Mouse (Mus musculus): Measurements from ENCODE around the gene Ctsk. TPM values are rescaled to one million over a fixed set of nuclear protein-coding genes. Genes with fewer than 3 reads are reported as not detected.

Ctsk gene
- total RNA-seq, 2 experiments from 2014 or later, result 14.5 to 18.9 TPM

Other genes with a start within 250 kb of the Ctsk start
- under 1 TPM; 0.58 to 0.63 TPM for gene Bnipl, start 248.1 kb upstream of the Ctsk start, total RNA-seq (2021)
- 10 to 100 TPM; 25.3 to 26.2 TPM for gene Mindy1, start 217.9 kb upstream of the Ctsk start, total RNA-seq (2021)
- gene Prune1, start 217.2 kb upstream of the Ctsk start, total RNA-seq (2021), result 10 to 100 TPM; 44.3 to 46.4 TPM
- under 1 TPM; 0.36 to 0.41 TPM for gene Anxa9, start 192.1 kb upstream of the Ctsk start, total RNA-seq (2021)
- 10 to 100 TPM; 39.2 to 40.3 TPM for gene Cers2, start 184.5 kb upstream of the Ctsk start, total RNA-seq (2021)
- 10 to 100 TPM; 46.8 to 47.2 TPM for gene Setdb1, start 142.1 kb upstream of the Ctsk start, total RNA-seq (2021)
- gene 4930558C23Rik, start 96.4 kb upstream of the Ctsk start, total RNA-seq (2021), result not detected
- gene Arnt, start 64.9 kb upstream of the Ctsk start, total RNA-seq (2021), result 10 to 100 TPM; 34.1 to 36.0 TPM
- 10 to 100 TPM; 18.5 to 19.0 TPM for gene Ctss, start 27.5 kb downstream of the Ctsk start, total RNA-seq (2021)
- gene Hormad1, start 60.4 kb downstream of the Ctsk start, total RNA-seq (2021), result not detected
- gene Golph3l, start 89.7 kb downstream of the Ctsk start, total RNA-seq (2021), result 10 to 100 TPM; 16.3 to 19.5 TPM
- 100 to 1,000 TPM; 231 to 238 TPM for gene Ensa, start 125.7 kb downstream of the Ctsk start, total RNA-seq (2021)
- 10 to 100 TPM; 62.2 to 63.0 TPM for gene Mcl1, start 159.5 kb downstream of the Ctsk start, total RNA-seq (2021)
- gene Adamtsl4, start 188.7 kb downstream of the Ctsk start, total RNA-seq (2021), result 1 to 10 TPM in 1 of 2 experiments, under 1 TPM in 1; 0.73 to 1.3 TPM
- gene Ecm1, start 240.3 kb downstream of the Ctsk start, total RNA-seq (2021), result 10 to 100 TPM in 1 of 2 experiments, 1 to 10 TPM in 1; 6.6 to 12.9 TPM